Mouse (Mus musculus) forebrain, embryonic 15.5 days (tissue): ENCODE measurements at regions not wholly inside any gene's neighbourhood (a gene's known extent, or its start where the extent isn't known, plus 50 kb on each side); places are given as distances from the start of the nearest gene placed in this dataset.

Experiments used
- ATAC-seq: fragments of 200-750 bp; cut with Nextera tagmentation; replicated peaks from 2 replicates; pipeline ENCODE4 v1.8.0; 2017; ENCODE audit warnings: mild to moderate bottlenecking, moderate TSS enrichment, moderate library complexity
- H3K27ac ChIP-seq: fragments of 300-500 bp; sonication (generic); replicated peaks from 2 replicates; pipeline ENCODE4 v1.5.1; 2015; ENCODE audit warnings: mild to moderate bottlenecking, inconsistent platforms
- H3K27me3 ChIP-seq: fragments of 300-500 bp; sonication (generic); 2 replicates; pipeline ENCODE4 v1.6.1; 2015; ENCODE audit warnings: inconsistent platforms
- H3K36me3 ChIP-seq: fragments of 300-500 bp; sonication (generic); 2 replicates; pipeline ENCODE4 v1.6.1; 2015; ENCODE audit warnings: mild to moderate bottlenecking, inconsistent platforms
- H3K4me1 ChIP-seq: fragments of 300-500 bp; sonication (generic); 2 replicates; pipeline ENCODE4 v1.6.1; 2015; ENCODE audit warnings: inconsistent platforms
- H3K4me2 ChIP-seq: fragments of 300-500 bp; sonication (generic); replicated peaks from 2 replicates; pipeline ENCODE4 v1.6.1; 2015; ENCODE audit warnings: mild to moderate bottlenecking, inconsistent platforms
- H3K4me3 ChIP-seq: fragments of 300-500 bp; sonication (generic); 2 replicates; pipeline ENCODE4 v1.5.1; 2015; ENCODE audit warnings: mild to moderate bottlenecking, inconsistent platforms
- H3K9ac ChIP-seq: fragments of 300-500 bp; sonication (generic); replicated peaks from 2 replicates; pipeline ENCODE4 v1.6.1; 2015; ENCODE audit warnings: mild to moderate bottlenecking, inconsistent platforms
- H3K9me3 ChIP-seq: fragments of 300-500 bp; sonication (generic); 2 replicates; pipeline ENCODE4 v1.6.1; 2016; ENCODE audit warnings: inconsistent platforms
- WGBS: fragments of 180-500 bp; shearing (Covaris S2); methylation state at CpG from one replicate; pipeline ENCODE4 v1.1.7; 2015; ENCODE audit warnings: mixed read lengths; 5-methylcytosine and 5-hydroxymethylcytosine counted together

DNA sequence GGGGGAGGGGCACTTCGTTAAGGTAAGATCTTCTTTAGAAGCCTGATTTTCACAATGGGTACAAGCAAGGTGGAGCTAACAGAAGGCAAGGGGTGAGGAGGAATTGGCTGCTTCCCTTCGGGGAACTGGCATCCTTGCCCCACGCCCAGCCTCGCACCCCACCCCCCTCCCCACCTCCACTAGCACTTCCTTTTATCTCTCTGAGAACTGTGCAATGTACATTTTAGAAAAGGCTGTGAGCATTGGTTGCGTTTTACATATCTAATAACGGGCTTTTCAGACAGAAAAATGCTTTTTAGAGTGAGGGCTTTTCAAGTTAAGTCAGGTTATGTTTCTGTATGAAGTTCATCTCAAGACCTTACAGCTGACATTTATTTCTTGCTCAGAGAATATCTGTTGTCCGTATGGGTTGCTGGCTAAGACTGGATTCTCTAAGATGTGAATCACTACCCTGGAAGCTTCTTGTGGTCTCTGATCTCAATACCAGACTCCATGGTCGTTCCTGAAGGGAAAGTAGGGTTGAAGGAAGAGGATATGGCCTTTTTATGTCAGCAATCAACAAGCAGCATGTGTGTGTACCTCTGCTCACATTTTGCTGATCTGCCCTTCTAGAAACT lies 199.1 kb downstream of the Klf6 start:
- Histone ChIP-seq H3K27me3 (no peaks in the 10 kb centered on the region), H3K4me2 (no peak overlapping the region), H3K9me3 (no peaks in the 10 kb centered on the region), H3K4me1 (peaks cover 12% of the 10 kb centered on the region), H3K36me3 (no peaks in the 10 kb centered on the region), H3K27ac (no peak overlapping the region), H3K4me3 (no peak overlapping the region), H3K9ac (no peak overlapping the region)
- WGBS, result 34% methylated on average over 8 of the region's 8 CpGs
- no peak; the same call in 1 of the 2 replicates for ATAC-seq

DNA sequence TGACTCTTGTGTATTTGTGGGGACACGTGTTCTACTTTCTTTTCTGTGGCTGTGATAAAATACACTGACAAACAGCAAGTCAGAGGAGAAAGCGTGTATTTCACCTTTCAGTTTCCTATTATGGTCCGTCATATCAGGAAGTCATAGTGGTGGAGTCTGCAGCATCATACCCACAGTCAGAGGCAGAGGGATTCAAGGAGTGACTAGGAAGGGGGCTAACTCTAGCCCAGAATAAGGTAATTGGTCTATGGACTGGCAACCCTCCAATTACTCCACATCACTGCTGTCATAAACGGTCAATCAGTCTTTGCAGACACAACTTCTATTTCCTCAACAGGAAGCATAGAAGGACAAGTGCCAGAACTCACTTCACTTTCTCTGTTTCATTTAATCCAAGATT lies 201.0 kb downstream of the Klf6 start:
- peaks cover 12% of the 10 kb centered on the region for H3K4me1 ChIP-seq
- H3K9ac ChIP-seq, result no peak overlapping the region
- H3K36me3 ChIP-seq, result no peaks in the 10 kb centered on the region
- no peak overlapping the region for H3K4me3 ChIP-seq
- no peaks in the 10 kb centered on the region for H3K27me3 ChIP-seq
- H3K27ac ChIP-seq, result no peak overlapping the region
- no peaks in the 10 kb centered on the region for H3K9me3 ChIP-seq
- 88% methylated on average over 4 of the region's 4 CpGs for WGBS
- ATAC-seq, result no peak
- H3K4me2 ChIP-seq, result no peak overlapping the region

DNA sequence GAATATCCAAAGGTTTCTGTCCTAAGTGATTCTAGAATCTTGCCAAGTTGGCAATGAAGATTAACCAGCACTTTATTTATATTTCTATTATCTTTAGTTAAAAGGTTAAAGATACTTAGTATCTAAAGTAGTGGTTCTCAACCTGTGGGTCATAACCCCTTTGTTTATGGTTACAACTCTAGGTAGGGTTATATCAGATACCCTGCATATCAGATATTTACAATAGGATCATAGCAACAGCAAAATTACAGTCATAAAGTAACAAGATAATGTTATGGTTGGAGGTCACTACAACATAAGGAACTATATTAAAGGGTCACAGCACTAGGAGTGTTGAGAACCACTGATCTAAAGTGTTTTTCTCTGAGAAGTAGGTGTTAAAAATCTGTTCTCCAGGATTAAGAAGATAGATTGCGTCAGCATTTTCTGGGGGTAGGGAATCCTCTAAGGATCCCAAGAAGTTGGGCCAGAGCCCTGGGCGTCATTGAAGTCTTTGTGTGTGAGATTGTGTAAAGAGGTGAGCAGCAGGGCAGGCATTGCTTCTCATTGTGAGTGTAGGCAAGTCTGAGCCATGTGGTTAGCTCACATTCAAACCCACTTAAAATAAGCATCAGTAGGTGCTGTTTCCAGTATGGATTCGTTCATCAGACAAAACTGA lies 201.6 kb downstream of the Klf6 start:
- Histone ChIP-seq H3K4me2 (no peak overlapping the region), H3K9me3 (no peaks in the 10 kb centered on the region), H3K27ac (no peak overlapping the region), H3K4me1 (peaks cover 12% of the 10 kb centered on the region), H3K9ac (no peak overlapping the region), H3K36me3 (no peaks in the 10 kb centered on the region), H3K4me3 (no peak overlapping the region), H3K27me3 (no peaks in the 10 kb centered on the region)
- 70% methylated on average over 3 of the region's 3 CpGs for WGBS
- ATAC-seq, result no peak

DNA sequence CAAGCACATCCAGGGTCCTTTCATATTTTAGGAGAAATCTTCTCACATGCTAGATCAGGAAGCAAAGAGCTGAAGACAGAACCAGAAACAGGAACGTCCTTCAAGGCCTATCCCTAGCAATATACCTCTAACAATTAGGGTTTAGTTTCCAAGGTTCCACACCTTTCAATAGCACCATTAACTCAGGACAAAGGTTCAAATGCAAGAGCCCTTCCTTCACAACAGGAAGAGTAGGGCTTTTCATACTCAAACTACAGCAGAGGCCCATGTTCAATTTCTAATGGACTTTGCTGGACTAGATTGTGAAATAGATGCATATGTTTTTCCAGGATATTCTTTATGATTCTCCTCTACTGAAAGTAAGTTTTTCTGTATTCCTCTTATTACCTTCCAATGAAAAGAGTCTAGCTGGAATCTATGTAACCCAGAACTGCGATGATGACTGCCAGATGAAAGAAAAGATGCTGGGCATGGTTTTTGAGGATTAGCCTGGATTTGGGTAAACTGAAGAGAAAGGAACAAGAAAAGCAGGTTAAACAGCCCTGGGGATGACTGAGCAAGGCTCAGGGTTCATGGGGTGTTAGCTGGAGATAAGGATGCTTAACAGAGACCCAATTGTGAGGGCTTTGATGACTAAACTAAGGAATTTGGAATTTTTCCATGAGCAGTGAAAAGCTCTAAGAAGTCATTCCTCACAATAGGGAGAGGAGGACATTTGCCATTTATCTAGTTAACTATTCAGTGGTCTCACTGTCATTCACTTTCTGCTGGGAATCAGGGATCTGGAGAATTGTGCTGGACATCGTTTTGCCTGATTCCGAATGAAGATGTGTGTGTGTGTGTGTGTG lies 215.9 kb downstream of the Klf6 start:
- Histone ChIP-seq H3K9ac (no peak overlapping the region), H3K4me1 (no peaks in the 10 kb centered on the region), H3K4me3 (no peak overlapping the region), H3K27ac (no peak overlapping the region), H3K4me2 (no peak overlapping the region), H3K9me3 (no peaks in the 10 kb centered on the region), H3K36me3 (no peaks in the 10 kb centered on the region), H3K27me3 (no peaks in the 10 kb centered on the region)
- WGBS, result 67% methylated on average over 4 of the region's 4 CpGs
- no peak for ATAC-seq

DNA sequence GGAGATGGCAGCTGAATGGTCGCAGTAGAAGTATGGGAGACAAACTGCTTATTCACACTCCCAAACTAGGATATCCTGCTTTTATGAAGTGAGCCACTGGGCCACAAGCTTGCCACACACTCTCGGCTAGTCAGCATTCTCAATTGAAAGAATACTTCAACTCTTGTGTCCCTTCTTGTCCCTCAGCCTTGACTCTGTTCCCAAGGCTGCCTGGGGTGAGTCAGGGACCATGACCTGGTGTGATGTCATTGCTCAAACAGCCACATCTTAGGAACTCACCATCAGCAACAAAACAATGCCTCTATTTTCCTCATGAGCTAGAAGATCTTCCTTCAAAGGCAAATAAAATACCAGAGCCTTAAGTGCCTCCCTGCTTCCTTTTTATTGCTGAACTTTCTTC lies 224.6 kb downstream of the Klf6 start:
- H3K9me3 ChIP-seq, result no peaks in the 10 kb centered on the region
- no peak for ATAC-seq
- no peaks in the 10 kb centered on the region for H3K4me1 ChIP-seq
- no peaks in the 10 kb centered on the region for H3K36me3 ChIP-seq
- H3K4me3 ChIP-seq, result no peak overlapping the region
- no peaks in the 10 kb centered on the region for H3K27me3 ChIP-seq
- H3K27ac ChIP-seq, result no peak overlapping the region
- 84% methylated on average over 2 of the region's 2 CpGs for WGBS
- no peak overlapping the region for H3K9ac ChIP-seq
- no peak overlapping the region for H3K4me2 ChIP-seq

DNA sequence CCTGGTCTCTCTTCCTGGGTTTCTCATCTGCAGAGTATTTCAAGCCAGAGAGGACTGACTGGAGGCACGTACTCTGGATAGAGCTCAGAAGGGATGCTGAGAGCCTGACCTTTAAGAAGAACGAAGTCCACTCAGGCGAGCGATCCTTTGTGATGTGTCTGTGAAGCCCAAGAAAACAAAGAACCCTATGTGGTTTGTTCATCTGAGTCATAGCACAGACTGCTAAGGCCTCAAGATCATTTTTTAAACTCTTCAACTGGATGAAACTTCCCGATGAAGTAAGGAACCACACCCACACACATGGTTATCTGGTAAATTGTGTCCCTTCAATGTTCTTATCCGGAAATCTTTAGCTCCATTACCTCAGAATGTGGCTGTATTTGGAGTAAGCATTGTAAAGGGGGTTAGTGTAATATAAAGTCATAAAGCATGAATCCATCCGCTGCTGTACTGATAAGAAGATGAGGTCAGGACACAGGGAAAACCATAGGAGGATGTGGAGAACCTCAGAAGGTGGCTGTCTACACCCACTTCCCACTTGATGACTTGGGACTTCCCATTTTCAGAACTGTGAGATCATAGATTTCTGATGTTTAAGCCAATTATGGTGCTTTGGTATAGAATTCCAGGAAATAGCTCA lies 247.9 kb downstream of the Klf6 start:
- Histone ChIP-seq H3K4me3 (no peak overlapping the region), H3K9me3 (no peaks in the 10 kb centered on the region), H3K36me3 (no peaks in the 10 kb centered on the region), H3K9ac (no peak overlapping the region), H3K4me2 (no peak overlapping the region), H3K4me1 (no peaks in the 10 kb centered on the region), H3K27me3 (no peaks in the 10 kb centered on the region), H3K27ac (no peak overlapping the region)
- WGBS, result 86% methylated on average over 7 of the region's 7 CpGs
- ATAC-seq, result no peak

DNA sequence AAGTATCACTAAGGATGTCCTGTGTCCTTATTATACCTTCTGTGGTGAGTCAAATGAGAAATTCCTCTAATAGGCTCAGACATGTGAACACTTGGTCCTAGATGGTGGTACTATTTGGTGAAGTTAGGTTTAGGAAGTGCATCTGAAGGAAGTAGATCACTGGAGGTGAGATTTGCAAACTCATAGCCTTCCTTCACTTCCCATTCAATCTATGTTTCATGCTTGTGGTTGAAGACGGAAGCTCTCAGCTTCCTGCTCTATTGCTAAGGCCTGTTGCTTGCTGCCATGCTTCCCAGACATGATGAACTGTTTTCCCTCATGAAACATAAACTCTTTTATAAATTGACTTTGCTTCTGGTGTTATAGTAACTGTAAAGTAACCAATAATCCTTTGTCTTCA lies 258.4 kb downstream of the Klf6 start:
- Histone ChIP-seq H3K9ac (no peak overlapping the region), H3K4me2 (no peak overlapping the region), H3K27me3 (no peaks in the 10 kb centered on the region), H3K4me1 (no peaks in the 10 kb centered on the region), H3K27ac (no peak overlapping the region), H3K4me3 (no peak overlapping the region), H3K9me3 (no peaks in the 10 kb centered on the region), H3K36me3 (no peaks in the 10 kb centered on the region)
- WGBS, result 89% methylated on average over 1 of the region's 1 CpGs
- no peak for ATAC-seq

DNA sequence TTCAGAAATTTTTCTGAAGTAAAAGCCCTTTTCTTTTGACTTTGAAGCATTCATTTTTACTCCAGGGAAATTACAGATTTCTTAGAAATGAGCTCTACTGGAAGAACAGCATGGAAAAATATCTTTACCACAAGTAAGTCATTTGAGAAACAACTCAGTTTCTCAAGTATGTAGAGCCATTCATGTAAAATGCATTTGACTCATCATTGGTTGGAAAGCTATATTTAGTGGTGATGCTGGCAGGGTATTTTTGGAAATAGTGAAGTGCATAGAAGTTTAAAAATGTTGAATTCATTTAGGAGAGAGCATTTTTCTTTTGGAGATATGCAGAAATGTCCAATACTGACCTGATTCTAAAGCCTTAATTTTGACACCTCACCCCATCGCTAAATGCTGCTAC lies 266.0 kb downstream of the Klf6 start:
- Histone ChIP-seq H3K4me3 (no peak overlapping the region), H3K27me3 (no peaks in the 10 kb centered on the region), H3K9me3 (no peaks in the 10 kb centered on the region), H3K4me1 (no peaks in the 10 kb centered on the region), H3K36me3 (no peaks in the 10 kb centered on the region), H3K9ac (no peak overlapping the region), H3K27ac (no peak overlapping the region), H3K4me2 (no peak overlapping the region)
- 100% methylated on average over 1 of the region's 1 CpGs for WGBS
- ATAC-seq, result no peak

DNA sequence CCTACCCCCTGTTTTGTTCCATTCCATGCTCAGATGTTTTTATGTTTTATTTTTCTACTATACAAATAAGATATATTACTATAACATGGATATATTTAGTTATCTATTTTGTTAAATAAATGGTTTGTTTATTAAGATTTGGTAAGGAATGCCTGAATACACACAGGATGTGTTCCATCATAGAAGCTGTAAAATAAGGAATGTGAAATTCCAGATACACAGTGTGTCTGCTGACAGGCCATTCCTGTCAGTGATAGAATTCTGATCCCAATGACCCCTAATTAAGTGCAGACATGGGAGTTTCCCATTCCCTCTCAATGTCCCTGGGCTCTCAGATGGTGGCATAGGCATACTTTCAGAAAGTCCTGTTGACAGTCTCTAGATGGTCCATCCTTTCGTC lies 267.6 kb downstream of the Klf6 start:
- H3K27me3 ChIP-seq, result no peaks in the 10 kb centered on the region
- no peaks in the 10 kb centered on the region for H3K36me3 ChIP-seq
- no peak overlapping the region for H3K4me3 ChIP-seq
- no peak for ATAC-seq
- H3K27ac ChIP-seq, result no peak overlapping the region
- WGBS, result 93% methylated on average over 1 of the region's 1 CpGs
- H3K4me1 ChIP-seq, result no peaks in the 10 kb centered on the region
- no peaks in the 10 kb centered on the region for H3K9me3 ChIP-seq
- H3K4me2 ChIP-seq, result no peak overlapping the region
- no peak overlapping the region for H3K9ac ChIP-seq

DNA sequence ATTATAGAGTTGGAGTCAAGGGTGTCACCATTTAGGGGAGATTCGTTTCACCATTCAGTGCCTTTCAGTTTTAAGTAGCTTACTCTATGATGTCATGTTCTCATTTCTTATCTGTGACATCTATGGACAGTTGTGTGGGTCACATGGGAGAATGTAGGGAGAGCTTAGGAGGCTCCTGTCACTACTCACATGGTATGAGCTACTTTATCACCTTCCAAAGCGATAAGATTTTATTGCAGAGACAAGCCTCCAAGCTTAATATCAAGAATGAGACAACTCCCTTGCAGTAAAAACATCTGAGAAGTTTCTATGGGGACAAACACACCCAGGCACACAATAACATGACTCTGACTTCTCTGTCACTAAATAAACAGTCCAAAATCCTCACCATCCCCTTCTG lies 270.1 kb downstream of the Klf6 start:
- ATAC-seq, result no peak
- Histone ChIP-seq H3K27ac (no peak overlapping the region), H3K9ac (no peak overlapping the region), H3K9me3 (no peaks in the 10 kb centered on the region), H3K27me3 (no peaks in the 10 kb centered on the region), H3K4me1 (no peaks in the 10 kb centered on the region), H3K4me2 (no peak overlapping the region), H3K4me3 (no peak overlapping the region), H3K36me3 (no peaks in the 10 kb centered on the region)
- 87% methylated on average over 2 of the region's 2 CpGs for WGBS

DNA sequence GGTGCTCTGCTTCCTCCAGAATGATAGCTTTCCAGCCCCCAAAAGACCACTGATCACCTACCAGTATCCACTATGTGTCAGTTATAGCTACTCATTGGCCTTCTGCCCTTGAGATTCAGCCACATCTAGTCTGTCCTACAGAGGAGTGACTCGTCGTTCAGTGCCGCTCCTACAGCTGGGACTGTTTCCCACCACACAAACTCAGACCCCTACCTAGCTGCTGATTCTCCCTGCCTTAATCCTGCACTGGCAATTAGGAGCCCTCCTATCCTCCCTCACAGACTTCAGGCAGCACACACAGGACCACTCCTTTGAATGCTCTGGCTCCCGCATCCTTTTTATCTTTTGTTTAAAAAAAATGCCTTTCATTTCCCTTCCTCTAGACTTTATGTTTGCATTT lies 275.9 kb downstream of the Klf6 start:
- H3K27ac ChIP-seq, result no peak overlapping the region
- H3K9ac ChIP-seq, result no peak overlapping the region
- WGBS, result 6% methylated on average over 4 of the region's 4 CpGs
- 0 out of 2 replicates have a peak, but pooled peaks have one; percentile 26 for ATAC-seq
- no peaks in the 10 kb centered on the region for H3K36me3 ChIP-seq
- H3K4me1 ChIP-seq, result no peaks in the 10 kb centered on the region
- H3K4me2 ChIP-seq, result no peak overlapping the region
- H3K27me3 ChIP-seq, result no peaks in the 10 kb centered on the region
- H3K9me3 ChIP-seq, result no peaks in the 10 kb centered on the region
- H3K4me3 ChIP-seq, result no peak overlapping the region

DNA sequence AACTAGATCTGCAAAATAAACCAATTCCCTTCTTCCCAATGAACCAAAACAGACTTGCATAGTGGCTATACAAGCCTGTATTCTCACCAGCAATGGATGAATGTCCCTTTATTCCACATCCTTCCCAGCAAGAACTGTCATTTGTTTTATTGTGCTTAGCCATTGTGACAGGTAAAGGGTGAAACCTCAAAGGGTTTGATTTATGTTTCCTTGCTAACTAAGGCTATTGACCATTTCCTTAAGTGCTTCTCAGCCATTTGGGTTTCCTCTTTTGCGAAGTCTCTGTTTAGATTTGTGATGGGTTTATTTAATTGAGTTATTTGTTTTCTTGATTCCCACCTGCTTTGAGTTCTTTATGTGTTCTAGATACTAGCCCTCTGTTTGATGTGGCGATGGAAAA lies 281.5 kb downstream of the Klf6 start:
- Histone ChIP-seq H3K4me1 (no peaks in the 10 kb centered on the region), H3K9ac (no peak overlapping the region), H3K36me3 (no peaks in the 10 kb centered on the region), H3K27me3 (no peaks in the 10 kb centered on the region), H3K4me2 (no peak overlapping the region), H3K4me3 (no peak overlapping the region), H3K27ac (no peak overlapping the region), H3K9me3 (no peaks in the 10 kb centered on the region)
- ATAC-seq, result no peak
- 77% methylated on average over 2 of the region's 2 CpGs for WGBS
